In genomic region chr6:33540356-33540755, GRCm38 (mm10) we compare ENCODE assay signal across 10 mouse cellular contexts.
DNase-seq lines count a peak whose midpoint lies in the region.
"Had no signal": no experiment of that assay in that cellular context is flagged by ENCODE, and none has a peak within 500 bp of the region (broad histone marks: within the 10 kb centered on the region; RNA-seq: fewer than 3 reads in every experiment).

No protein-coding gene starts in this region.

- peak; percentile 39 to 43 for DNase-seq in cerebellum, adult 18-20 months
- DNase-seq in cerebellum, postnatal 10 days: no peak
- peak; percentile 45 for DNase-seq in cerebellum, adult 9-10 months
- DNase-seq in cerebellum, adult 8-10 months: no peak
- DNase-seq in cerebellum, postnatal 36 days: peak; percentile 13 to 34
- DNase-seq in cerebellum, adult 11-12 months: no peak
- DNase-seq: adrenal gland, postnatal 36 days; B cell, adult 2 months; embryo, embryonic 11 days; gastrocnemius, adult 2 months had no signal

Comparison
In these comparisons a context has a peak if more than half of its experiments do, and no peak if none do; other contexts are left out.
1. DNase-seq: peak in cerebellum, adult 18-20 months (2 of 2), cerebellum, adult 9-10 months (single experiment) and cerebellum, postnatal 36 days (2 of 2); none in cerebellum, postnatal 10 days (0 of 2), cerebellum, adult 8-10 months (single experiment) and cerebellum, adult 11-12 months (single experiment).